Mouse (Mus musculus) megakaryocyte progenitor cell, adult 5-6 weeks (primary cell): Measurements from ENCODE around the gene Kcnj5. TPM values are rescaled to one million over a fixed set of nuclear protein-coding genes. Genes with fewer than 3 reads are reported as not detected.

ENCODE experiments used
- ATAC-seq: replicated peaks from 2 replicates; pipeline ENCODE4 v1.8.0; 2016; ENCODE audit warnings: mild to moderate bottlenecking, moderate TSS enrichment, inconsistent platforms; ENCODE audit not compliant: poor library complexity
- total RNA-seq, 2 experiments: library from RNA; stranded (forward) in 1 of 2; stranded (reverse) in 1 of 2; fragments of 157-497, 149-512 nt in 1 of 2; fragments of 200-1000 nt in 1 of 2; gene quantifications; 2 replicates each; pipeline versions ENCODE4 v1.2.3 to v1.2.4; 2015 to 2017

Gene Kcnj5
- total RNA-seq, 2 experiments from 2014 or later = 0.25 TPM; not detected in 1

- no peak for ATAC-seq
These were observed 20.5 kb downstream of the Kcnj5 start for GRCm38 (mm10) chr9:32323610-32324009.

- no peak for ATAC-seq
These were observed 24.0 kb downstream of the Kcnj5 start for GRCm38 (mm10) chr9:32320167-32320566.

GRCm38 (mm10) chr9:32315999-32316398 lies 28.2 kb downstream of the Kcnj5 start:
- ATAC-seq = no peak

- ATAC-seq = no peak
These were observed 30.1 kb downstream of the Kcnj5 start for GRCm38 (mm10) chr9:32314071-32314470.

- no peak for ATAC-seq
These were observed 31.9 kb downstream of the Kcnj5 start for GRCm38 (mm10) chr9:32312208-32312607.

- no peak for ATAC-seq
These were observed 32.4 kb downstream of the Kcnj5 start for GRCm38 (mm10) chr9:32311786-32312185.

GRCm38 (mm10) chr9:32302501-32303150 lies 41.5 kb downstream of the Kcnj5 start:
- no peak for ATAC-seq

- ATAC-seq = no peak
These were observed 48.9 kb downstream of the Kcnj5 start for GRCm38 (mm10) chr9:32295061-32295800.

- ATAC-seq = no peak
These were observed 51.5 kb downstream of the Kcnj5 start for GRCm38 (mm10) chr9:32292686-32293085.

- ATAC-seq = no peak
These were observed 52.5 kb downstream of the Kcnj5 start for GRCm38 (mm10) chr9:32291618-32292017.

GRCm38 (mm10) chr9:32283591-32283990 lies 60.6 kb downstream of the Kcnj5 start:
- no peak for ATAC-seq

- ATAC-seq = peak; percentile 99
These were observed 63.7 kb downstream of the Kcnj5 start for GRCm38 (mm10) chr9:32280456-32280855.

GRCm38 (mm10) chr9:32279789-32280188 lies 64.4 kb downstream of the Kcnj5 start:
- ATAC-seq = no peak

GRCm38 (mm10) chr9:32278052-32278451 lies 66.1 kb downstream of the Kcnj5 start:
- ATAC-seq = no peak

GRCm38 (mm10) chr9:32271896-32272444 lies 72.2 kb downstream of the Kcnj5 start:
- peak; percentile 95 for ATAC-seq

Other genes with a start within 250 kb of the Kcnj5 start
- 9.0 and 22.5 TPM in 2 replicates for gene Arhgap32, start 228.2 kb downstream of the Kcnj5 start, total RNA-seq (2015)
- gene Arhgap32, start 228.2 kb downstream of the Kcnj5 start, total RNA-seq (2017) = 2.8 and 4.2 TPM in 2 replicates
- not detected in 2 replicates for gene Kcnj1, start 28.1 kb upstream of the Kcnj5 start, total RNA-seq (2015)
- not detected in 2 replicates for gene Kcnj1, start 28.1 kb upstream of the Kcnj5 start, total RNA-seq (2017)
- gene Fli1, start 198.5 kb upstream of the Kcnj5 start, total RNA-seq (2015) = 80.2 and 93.2 TPM in 2 replicates
- 104 and 107 TPM in 2 replicates for gene Fli1, start 198.5 kb upstream of the Kcnj5 start, total RNA-seq (2017)